Mouse (Mus musculus) liver, postnatal 0 days (tissue): ENCODE results near the gene Itpr1.
A peak's percentile ranks its signal among the peaks of the same experiment; 100 is the strongest.

Source experiments
- CTCF ChIP-seq: sonication (generic); IDR thresholded peaks from 2 replicates; pipeline ENCODE4 v1.5.1; 2016; ENCODE audit warnings: antibody characterized with exemption, low read depth
- EP300 ChIP-seq: IDR thresholded peaks from 2 replicates; pipeline ENCODE4 v1.6.1; 2016; ENCODE audit warnings: antibody characterized with exemption, low read depth, mild to moderate bottlenecking

- TF ChIP-seq CTCF (no peak), EP300 (0 out of 2 replicates have a peak, but pooled peaks have one; percentile 21)
These were observed 229.4 kb downstream of the Itpr1 start for GRCm38 (mm10) chr6:108442291-108442690.
